Mouse (Mus musculus): ENCODE results near the gene Syce1.
"Not testable (repeated sequence)": the region's sequence is repeated elsewhere in the genome, so short reads cannot be mapped to it uniquely, and the experiment has no call there.

Gene Syce1

DNA sequence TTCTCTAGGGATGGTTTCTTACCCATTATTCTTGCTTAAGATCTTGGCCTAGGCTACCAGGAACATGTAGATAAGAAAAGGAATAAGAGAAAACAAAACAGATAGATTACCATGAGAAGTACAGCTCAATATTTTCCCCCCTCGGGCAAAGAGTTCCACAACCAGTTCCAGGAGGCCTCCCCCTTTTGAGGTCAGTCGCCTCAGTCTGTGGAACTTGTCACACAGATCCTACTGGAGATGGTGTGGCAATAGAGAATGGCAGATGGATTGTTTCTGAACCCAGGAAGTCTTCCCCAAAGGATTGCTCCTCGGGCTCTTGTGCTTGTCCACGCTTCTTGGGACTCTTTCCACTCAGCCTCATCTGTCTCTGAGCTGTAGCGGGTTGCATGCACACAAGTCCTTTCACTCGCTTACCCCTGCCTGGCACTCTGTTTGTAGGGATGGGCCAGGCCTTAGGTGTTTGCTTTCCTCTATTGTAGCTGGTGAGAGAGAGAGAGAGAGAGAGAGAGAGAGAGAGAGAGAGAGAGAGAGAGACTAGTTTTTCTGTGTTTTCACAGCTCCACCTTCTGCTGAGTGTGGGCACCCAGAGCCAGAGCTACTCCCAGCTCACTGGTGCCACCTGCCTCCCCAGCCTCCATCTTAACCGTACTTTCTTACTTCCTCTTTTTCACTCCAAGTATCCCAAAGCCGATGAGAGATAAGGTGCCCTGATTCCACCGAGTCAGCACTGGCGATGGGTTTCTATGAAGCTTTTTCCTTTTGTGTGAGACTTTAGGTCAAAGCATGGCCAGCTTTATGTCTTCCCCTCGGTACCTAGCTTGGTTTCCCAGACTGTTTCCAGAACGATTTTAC lies 21.5 kb downstream of the Syce1 start:
- DNase-seq (ENCODE audit: low read depth, low spot score) = no peak

DNA sequence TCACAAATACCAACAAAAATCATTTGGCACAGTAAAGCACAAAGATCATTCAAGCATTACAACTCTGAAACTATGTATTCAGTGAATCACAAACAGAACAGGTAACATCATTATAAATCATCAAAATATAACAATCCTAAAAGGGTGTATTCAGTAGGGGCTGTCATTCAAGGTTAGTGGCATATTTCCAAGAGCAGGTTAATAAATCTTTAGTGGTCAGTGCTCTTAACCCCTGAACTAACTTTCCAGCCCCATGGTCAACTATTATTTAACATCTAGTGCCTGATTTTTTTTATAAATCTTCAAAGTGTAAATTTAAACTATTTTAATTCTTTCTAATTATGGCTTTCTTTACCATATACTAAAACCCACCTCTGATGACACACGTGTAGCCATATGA lies 22.3 kb downstream of the Syce1 start:
- DNase-seq (ENCODE audit: low read depth, low spot score) = not testable (repeated sequence)

DNA sequence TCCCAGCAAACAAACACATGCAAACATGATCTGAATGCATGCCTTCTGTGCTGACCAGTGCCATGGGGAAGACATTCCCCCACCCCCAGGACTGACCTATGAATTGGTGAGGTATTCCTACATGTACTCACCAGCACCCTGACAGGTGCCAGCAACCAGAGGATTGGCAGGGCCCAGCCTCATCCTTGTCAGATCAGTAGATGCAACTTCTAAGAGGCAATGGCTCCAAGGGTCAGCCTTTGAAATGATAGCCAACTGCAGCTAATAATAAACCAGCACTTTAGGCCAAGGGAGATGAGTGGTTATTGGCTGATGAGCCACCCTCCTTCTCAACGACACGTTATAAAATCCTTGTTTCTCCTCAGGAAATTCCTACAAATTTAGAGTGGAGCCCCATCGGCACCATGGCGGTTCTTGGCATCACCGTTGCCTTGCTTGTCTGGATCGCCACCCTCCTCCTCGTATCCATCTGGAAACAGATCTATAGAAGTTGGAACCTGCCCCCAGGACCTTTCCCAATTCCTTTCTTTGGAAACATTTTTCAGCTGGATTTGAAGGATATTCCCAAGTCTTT lies 24.1 kb downstream of the Syce1 start, which contains the start of gene Cyp2e1:
Cyp2e1 (plus strand) TSS at position 293 of the 574 bp plus-strand sequence.
- DNase-seq (ENCODE audit: low read depth, low spot score) = no peak

DNA sequence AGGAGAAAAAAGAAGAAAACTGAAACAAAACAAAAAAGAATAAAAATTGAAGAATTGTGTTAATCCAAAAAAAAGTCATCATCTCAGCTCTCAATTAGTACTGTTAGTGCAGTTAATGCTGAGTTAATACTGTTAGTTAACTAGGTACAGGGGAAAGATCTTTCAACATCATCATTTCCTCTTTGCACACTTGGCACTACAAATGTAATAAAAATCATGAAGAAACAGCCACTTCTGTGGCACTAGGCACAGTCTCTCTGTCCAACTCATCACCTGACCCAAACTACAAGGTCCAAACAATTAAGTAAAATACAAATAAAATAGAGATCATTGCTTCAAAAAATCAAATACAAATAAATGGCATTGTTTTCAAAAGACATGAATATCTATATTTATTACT lies 27.0 kb downstream of the Syce1 start:
- no peak for DNase-seq (ENCODE audit: low read depth, low spot score)

DNA sequence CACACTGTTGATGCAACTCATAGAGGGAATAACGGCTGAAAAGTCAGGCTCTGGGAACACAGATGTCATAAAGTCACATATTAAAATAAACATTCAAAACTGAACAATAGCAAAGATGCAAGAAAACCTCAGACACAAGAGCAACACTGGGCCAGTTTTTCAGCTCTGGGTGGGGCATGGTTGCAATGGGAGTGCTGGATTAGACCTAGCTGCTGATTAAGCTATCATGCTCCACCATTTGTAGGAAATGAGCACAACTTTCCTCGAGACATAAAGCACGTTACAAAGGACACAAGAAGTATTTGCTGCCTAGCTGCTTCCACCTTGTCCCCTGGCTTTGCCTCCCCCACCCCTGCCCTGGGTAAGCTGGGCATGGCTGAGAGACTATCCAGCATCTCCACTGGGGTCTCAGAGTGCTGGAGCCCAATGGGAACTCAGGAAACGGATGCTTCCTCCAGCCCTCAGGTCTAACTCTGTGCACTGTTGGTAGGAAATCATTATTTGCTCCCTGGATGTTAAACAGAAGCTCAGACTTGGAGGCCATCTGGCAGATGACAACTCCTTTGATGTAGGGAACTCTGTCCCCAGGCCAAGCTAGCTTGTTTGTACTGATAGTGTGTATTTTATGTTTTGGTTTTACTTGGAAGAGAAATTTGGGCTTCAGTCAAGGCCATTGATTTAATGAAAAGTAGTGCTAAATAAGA lies 31.3 kb downstream of the Syce1 start:
- DNase-seq (ENCODE audit: low read depth, low spot score) = no peak

DNA sequence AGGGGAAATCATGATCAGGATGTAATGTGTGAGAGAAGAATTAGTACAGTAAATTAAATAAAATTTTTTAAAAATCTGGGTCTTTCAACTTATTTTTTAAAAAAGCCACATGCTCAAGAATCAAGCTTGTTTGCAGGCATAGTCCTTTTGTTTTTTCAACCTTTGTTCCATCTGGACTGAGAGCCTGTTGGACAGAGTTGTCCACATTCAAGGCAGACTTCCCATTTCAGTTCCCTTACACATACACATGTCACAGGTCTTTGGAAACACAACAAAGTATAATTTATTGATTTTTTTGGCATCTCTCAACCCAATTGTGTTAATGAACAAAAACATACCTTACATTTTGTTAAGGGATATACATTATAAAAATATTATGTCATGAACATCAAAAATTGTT lies 33.1 kb downstream of the Syce1 start:
- no peak for DNase-seq (ENCODE audit: low read depth, low spot score)

DNA sequence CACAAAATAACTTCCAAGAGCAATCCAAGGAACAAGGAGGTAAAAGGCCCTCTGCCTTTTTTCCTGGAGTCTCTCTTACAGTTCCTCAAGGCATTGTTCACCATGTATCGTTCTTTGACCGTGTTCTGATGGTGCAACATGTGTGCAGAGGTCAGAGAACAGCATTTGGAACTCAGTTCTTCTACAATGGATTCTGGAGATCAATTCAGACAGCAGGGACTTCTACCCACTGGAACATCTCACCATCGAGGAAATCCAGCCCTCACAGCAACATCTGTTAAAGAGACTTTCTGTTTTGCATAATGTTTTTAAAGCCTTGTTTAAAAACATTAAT lies 38.9 kb downstream of the Syce1 start:
- no peak for DNase-seq (ENCODE audit: low read depth, low spot score)

DNA sequence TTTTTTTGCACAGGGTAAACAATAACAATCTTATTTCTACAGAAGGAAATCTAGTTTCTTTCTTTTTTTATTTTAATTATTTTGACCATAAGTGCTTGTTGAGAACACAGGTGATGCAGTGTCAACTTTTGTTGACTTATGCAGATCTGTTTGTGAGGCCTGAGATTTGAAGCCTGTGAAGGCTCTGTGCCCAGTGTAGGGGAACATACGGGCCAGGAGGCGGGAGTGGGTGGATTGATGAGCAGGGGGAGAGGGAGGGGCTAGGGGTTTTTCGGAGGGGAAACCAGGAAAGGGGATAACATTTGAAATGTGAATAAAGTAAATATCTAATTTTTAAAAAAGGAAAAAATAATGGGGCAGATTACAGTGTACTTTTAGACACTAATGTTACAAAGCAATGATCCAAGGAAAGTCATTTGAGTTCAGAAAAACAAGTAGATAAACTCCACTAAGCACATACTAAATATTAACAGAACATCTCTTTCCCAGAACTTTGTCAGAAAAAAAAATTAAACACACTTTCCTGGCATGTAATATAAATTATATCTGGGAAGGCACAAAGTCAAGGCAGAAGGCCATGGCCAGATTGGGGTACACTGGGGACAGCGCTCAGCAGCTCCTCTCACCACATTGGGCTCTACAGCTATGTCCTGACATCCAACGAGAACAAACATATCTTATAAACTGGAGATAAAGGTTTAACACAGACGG lies 39.4 kb downstream of the Syce1 start:
- DNase-seq (ENCODE audit: low read depth, low spot score) = no peak

DNA sequence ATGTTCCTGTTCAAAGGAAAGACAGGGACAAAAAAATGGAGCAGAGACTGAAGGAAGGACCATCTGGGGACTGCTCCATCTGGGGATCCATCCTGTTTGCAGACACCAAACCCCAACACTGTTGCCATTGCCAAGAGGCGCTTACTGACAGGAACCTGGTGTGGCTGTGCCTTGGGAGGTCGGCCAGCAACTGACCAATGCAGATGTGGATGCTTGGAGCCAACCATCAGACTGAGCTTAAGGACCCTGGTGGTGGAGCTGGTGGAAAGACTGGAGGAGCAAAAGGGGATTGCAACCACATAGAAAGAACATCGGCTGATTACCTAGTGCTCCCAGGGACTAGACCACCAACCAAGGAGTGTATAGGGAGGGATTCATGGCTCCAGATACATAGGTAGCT lies 40.2 kb downstream of the Syce1 start:
- no peak for DNase-seq (ENCODE audit: low read depth, low spot score)

DNA sequence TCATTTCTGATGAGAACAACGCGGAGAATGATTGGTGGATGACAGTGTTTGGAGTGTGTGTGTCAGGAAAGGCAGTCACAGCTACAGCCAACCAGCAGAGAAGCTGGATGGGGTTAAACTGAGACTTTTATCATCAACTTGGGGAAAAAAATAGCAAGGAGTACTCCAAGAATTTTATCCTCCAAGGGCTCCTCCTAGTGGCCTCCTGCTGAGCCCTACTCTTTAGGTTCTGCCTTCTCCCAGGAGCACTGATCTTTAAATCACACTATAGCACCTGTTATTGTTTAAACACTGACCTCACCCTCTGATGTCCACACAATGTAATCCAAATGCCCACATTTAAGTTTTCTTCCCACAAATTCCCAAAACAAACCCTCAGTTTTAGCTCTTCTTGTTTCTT lies 54.5 kb downstream of the Syce1 start:
- DNase-seq (ENCODE audit: low read depth, low spot score) = no peak

All from brain, embryonic 18.5 days (tissue).